In the genomic region with DNA sequence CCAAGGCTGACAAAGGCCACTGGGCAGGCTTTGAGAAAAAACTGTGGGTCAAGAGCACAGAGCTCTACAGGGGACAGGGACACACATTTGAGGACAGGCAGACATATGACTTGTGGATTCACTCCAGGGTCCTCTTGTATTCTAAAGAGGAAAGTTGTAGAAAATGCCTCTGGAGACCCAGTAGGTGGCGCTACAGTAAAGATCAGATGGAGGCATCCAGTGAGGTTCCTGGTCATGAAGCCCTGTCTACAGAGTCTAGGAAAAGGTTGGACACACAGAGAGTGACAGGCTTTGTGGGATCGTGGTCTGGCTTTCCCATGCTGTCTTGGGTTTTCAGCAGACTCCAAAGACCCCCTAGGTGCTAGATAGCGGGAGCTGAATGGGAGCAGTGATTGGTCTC, we compare ENCODE assay signal across 8 mouse cellular contexts.
DNase-seq lines count a peak whose midpoint lies in the region; ATAC-seq lines count a peak whose summit lies in the region.

No protein-coding gene starts in this region.

- no peaks in the 10 kb centered on the region for H3K9me3 ChIP-seq in kidney, embryonic 14.5 days (ENCODE audit: control insufficient read depth, low read length)

- H3K4me1 ChIP-seq in kidney, embryonic 14.5 days (ENCODE audit: control insufficient read depth, insufficient read depth, low read length): 0 out of 2 replicates have a peak, but pooled peaks cover 7% of the 10 kb centered on the region

- no peak overlapping the region for H3K4me2 ChIP-seq in kidney, embryonic 14.5 days (replicated peaks; ENCODE audit: low read depth, low read length)

- 42% methylated on average over 3 of the region's 3 CpGs for WGBS in kidney, embryonic 14.5 days

- no peaks in the 10 kb centered on the region for H3K27me3 ChIP-seq in kidney, embryonic 14.5 days (ENCODE audit: control insufficient read depth, insufficient read depth, low read length)

- intact Hi-C loops in left cerebral cortex, postnatal 36 days (cut with DNase I): no loop called here

- 0 out of 2 replicates have a peak, but pooled peaks have one; percentile 20 for ATAC-seq in kidney, embryonic 14.5 days (ENCODE audit: low FRiP score, low TSS enrichment)
- no peak for ATAC-seq in erythroblast, adult 5-6 weeks (replicated peaks; ENCODE audit: low FRiP score, poor library complexity, severe bottlenecking)

- H3K36me3 ChIP-seq in kidney, embryonic 14.5 days (ENCODE audit: control insufficient read depth, insufficient read depth, low read length): no peaks in the 10 kb centered on the region

- H3K4me3 ChIP-seq in kidney, embryonic 14.5 days (ENCODE audit: low read length): no peak overlapping the region

- H3K9ac ChIP-seq in kidney, embryonic 14.5 days (ENCODE audit: low read depth, low read length): no peak overlapping the region

- no peak for DNase-seq in kidney, postnatal 25 days
- DNase-seq in 3T3-L1 (ENCODE audit: low read depth, low spot score): peak; percentile 40
- peak; percentile 61 to 64 for DNase-seq in B cell, adult 2 months
- DNase-seq in embryo, embryonic 10 days (ENCODE audit: low spot score): peak; percentile 76
- no peak for DNase-seq in urinary bladder, postnatal 4 days (ENCODE audit: low spot score in 2 of 2)
- no peak for DNase-seq in left cerebral cortex, postnatal 36 days (ENCODE audit: low spot score in 2 of 2)

- H3K27ac ChIP-seq in kidney, embryonic 14.5 days (ENCODE audit: low read depth, low read length): no peak overlapping the region

Comparison
In these comparisons a context has a peak if more than half of its experiments do, and no peak if none do; other contexts are left out.
1. DNase-seq: peak in 3T3-L1 (single experiment), B cell, adult 2 months (2 of 2) and embryo, embryonic 10 days (single experiment); none in kidney, postnatal 25 days (0 of 2), urinary bladder, postnatal 4 days (0 of 2) and left cerebral cortex, postnatal 36 days (0 of 2).